Mouse (Mus musculus): ENCODE data around the gene Rin3. TPM values are rescaled to one million over a fixed set of nuclear protein-coding genes. Genes with fewer than 3 reads are reported as not detected.

Gene Rin3
- polyA plus RNA-seq, 1 experiment from 2014 or later: 17.7 TPM

DNA sequence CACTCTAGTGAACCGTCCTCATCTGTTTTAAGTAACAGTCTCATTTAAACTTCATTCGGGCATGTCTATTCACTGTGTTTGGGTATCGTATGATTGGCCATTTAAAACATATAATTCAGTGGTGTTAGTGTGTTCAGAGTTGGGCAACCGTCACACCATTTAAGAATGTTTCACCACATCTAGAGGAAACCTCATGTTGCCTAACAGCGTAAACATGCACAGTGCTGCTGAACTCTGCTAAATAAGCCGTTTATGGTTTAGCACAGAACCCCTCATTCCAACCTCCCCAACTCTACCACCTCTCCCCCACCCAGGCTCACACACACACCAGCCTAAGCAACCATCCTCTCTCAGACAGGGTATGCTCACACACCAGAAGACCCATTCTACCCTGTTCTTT is 65.6 kb downstream of the Rin3 start:
- 0 out of 2 replicates have a peak overlapping the region, but pooled peaks have one; percentile 2 for H3K27ac ChIP-seq (ENCODE audit: low read length)
- no peak overlapping the region for H3K9ac ChIP-seq (replicated peaks; ENCODE audit: low read depth)
- no peaks in the 10 kb centered on the region for H3K9me3 ChIP-seq (ENCODE audit: low read length)
- H3K4me2 ChIP-seq (replicated peaks; ENCODE audit: low read depth, low read length): no peak overlapping the region
- peaks cover 4% of the 10 kb centered on the region; the same call in 1 of the 2 replicates for H3K36me3 ChIP-seq (ENCODE audit: insufficient read depth, low read length)
- TF ChIP-seq CTCF (IDR thresholded peaks at IDR 0.05): no peak
- DNase-seq (ENCODE audit: low spot score) (peak; percentile 68), ATAC-seq (peak; percentile 69)
- no peaks in the 10 kb centered on the region for H3K27me3 ChIP-seq (replicated peaks; ENCODE audit: insufficient read depth, low read length)
- H3K4me3 ChIP-seq (ENCODE audit: low read depth, low read length): no peak overlapping the region
- peaks cover 11% of the 10 kb centered on the region; the same call in 1 of the 2 replicates for H3K4me1 ChIP-seq (ENCODE audit: insufficient read depth, low read depth, low read length)
- 67% methylated on average over 6 of the region's 6 CpGs for WGBS

DNA sequence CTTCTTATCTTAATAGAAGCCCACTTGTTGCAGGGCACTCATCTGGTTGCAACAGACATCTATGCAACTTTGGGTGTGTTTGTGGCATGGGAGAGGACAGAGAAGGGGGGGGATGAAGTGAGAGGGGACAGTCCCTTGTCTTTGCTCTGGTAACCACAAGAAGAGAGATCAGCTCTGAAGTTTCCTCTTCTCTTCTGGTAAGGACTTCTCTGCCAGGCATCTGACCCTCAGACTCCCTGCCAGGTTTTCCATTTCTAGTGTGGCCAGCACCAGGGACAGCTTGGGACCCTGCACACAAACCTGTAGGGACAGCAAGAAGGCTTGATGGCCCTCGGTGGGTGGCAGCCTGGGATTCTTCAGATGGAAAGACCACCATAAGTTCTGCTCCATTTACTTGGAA is 68.1 kb downstream of the Rin3 start:
- no peaks in the 10 kb centered on the region for H3K9me3 ChIP-seq (ENCODE audit: low read length)
- H3K4me2 ChIP-seq (replicated peaks; ENCODE audit: low read depth, low read length): no peak overlapping the region
- H3K36me3 ChIP-seq (ENCODE audit: insufficient read depth, low read length): peaks cover 11% of the 10 kb centered on the region
- no peak overlapping the region for H3K27ac ChIP-seq (ENCODE audit: low read length)
- TF ChIP-seq EP300 (IDR thresholded peaks at IDR 0.05) (no peak), CTCF (IDR thresholded peaks at IDR 0.05) (no peak)
- ATAC-seq (no peak), DNase-seq (ENCODE audit: low spot score) (no peak)
- H3K4me1 ChIP-seq (ENCODE audit: insufficient read depth, low read depth, low read length): peaks cover 8% of the 10 kb centered on the region
- WGBS: 74% methylated on average over 1 of the region's 1 CpGs
- no peak overlapping the region for H3K9ac ChIP-seq (replicated peaks; ENCODE audit: low read depth)
- no peaks in the 10 kb centered on the region for H3K27me3 ChIP-seq (replicated peaks; ENCODE audit: insufficient read depth, low read length)
- no peak overlapping the region for H3K4me3 ChIP-seq (ENCODE audit: low read depth, low read length)

DNA sequence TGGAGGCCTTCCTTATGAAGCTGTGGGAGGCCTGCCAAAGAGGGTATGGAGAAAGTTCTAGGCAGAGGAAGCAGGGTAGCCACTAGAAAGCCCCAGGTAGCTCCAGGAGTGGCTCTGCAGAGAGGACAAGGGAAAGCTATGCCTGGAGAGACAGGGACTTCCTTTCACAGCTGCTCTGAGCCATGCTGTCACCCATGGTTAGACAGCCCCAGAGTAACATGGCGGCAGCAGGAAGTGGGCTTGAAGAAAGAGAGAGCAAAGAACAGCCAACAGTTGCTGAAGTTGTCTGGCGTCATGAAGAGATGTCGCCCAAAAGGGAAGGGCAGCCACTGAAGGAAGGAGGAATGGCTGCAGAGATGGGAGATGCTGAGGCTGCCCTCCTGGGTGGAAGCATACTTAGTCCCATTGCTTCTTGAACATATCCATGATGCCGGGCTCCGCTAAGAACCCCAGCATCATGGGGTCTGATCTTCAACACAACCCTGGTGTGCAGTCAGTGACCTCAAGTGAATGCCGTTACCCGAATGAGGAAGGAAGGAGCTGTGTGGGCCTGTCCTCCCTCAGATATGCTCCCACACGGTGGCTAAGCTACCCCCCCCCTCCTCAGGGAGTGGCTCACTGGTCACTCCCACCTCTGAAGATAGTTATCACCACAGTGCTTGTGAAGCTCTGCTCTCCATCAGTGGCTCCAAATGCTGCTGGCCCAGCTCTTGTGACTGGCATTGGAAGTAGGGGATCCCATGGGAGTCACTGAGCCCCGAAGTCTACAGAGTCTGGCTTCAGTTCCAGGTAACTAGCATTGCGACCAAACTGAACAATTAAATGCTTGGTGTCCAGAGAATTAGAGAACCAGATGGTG is 71.5 kb downstream of the Rin3 start:
- Histone ChIP-seq H3K27me3 (replicated peaks; ENCODE audit: insufficient read depth, low read length) (no peaks in the 10 kb centered on the region), H3K36me3 (ENCODE audit: insufficient read depth, low read length) (peaks cover 17% of the 10 kb centered on the region), H3K4me1 (ENCODE audit: insufficient read depth, low read depth, low read length) (no peaks in the 10 kb centered on the region; the same call in 1 of the 2 replicates), H3K4me2 (replicated peaks; ENCODE audit: low read depth, low read length) (no peak overlapping the region), H3K9me3 (ENCODE audit: low read length) (no peaks in the 10 kb centered on the region), H3K4me3 (ENCODE audit: low read depth, low read length) (no peak overlapping the region), H3K9ac (replicated peaks; ENCODE audit: low read depth) (no peak overlapping the region), H3K27ac (ENCODE audit: low read length) (no peak overlapping the region)
- no peak for TF ChIP-seq CTCF (IDR thresholded peaks at IDR 0.05)
- TF ChIP-seq EP300 (IDR thresholded peaks at IDR 0.05): no peak
- ATAC-seq: no peak
- DNase-seq (ENCODE audit: low spot score): no peak
- WGBS: 81% methylated on average over 10 of the region's 10 CpGs

DNA sequence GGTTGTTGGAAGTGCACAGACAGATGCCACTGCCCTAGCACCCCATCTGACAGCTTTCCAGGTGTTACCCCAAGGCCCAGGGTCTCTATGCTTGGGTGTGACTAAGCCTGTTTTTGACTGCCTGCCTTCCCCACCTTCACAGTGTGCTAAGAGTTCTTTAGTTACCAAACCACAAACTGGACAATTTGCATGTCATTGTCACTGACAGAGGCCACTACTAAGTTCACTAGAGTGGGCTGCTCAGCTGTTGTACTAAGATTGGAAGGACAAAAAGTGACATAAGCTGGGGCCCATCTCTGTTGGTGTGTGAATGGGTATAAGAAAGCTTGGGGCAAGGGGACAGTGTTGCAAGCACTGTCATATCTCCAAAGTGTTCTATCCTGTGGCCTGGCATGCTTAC is 72.9 kb downstream of the Rin3 start:
- no peaks in the 10 kb centered on the region for H3K27me3 ChIP-seq (replicated peaks; ENCODE audit: insufficient read depth, low read length)
- H3K9ac ChIP-seq (replicated peaks; ENCODE audit: low read depth): no peak overlapping the region
- ATAC-seq (no peak), DNase-seq (ENCODE audit: low spot score) (no peak)
- H3K4me3 ChIP-seq (ENCODE audit: low read depth, low read length): no peak overlapping the region
- no peaks in the 10 kb centered on the region for H3K9me3 ChIP-seq (ENCODE audit: low read length)
- H3K27ac ChIP-seq (ENCODE audit: low read length): no peak overlapping the region
- H3K4me2 ChIP-seq (replicated peaks; ENCODE audit: low read depth, low read length): no peak overlapping the region
- H3K4me1 ChIP-seq (ENCODE audit: insufficient read depth, low read depth, low read length): no peaks in the 10 kb centered on the region; the same call in 1 of the 2 replicates
- TF ChIP-seq CTCF (IDR thresholded peaks at IDR 0.05) (no peak), EP300 (IDR thresholded peaks at IDR 0.05) (no peak)
- peaks cover 22% of the 10 kb centered on the region for H3K36me3 ChIP-seq (ENCODE audit: insufficient read depth, low read length)

DNA sequence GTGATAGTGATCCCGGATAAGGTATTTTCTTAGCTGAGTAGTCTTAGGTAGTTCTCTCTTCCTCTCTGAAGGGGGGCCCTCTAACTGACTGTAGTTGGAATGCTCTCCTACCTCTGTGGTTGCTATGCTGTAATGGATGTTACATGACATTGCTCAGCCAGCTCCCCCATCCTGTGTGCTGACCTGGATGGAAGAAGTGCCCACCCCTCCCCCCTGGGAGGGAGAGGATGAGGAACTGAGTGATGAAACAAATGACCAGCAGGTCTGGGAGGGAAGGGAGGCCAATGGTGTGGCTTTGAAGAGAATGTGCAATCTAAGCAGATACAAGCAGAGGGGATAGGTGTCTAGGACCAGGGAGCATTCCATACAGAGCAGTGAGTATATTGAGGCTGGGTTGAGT is 73.9 kb downstream of the Rin3 start:
- WGBS: 82% methylated on average over 1 of the region's 1 CpGs
- Histone ChIP-seq H3K27me3 (replicated peaks; ENCODE audit: insufficient read depth, low read length) (no peaks in the 10 kb centered on the region), H3K36me3 (ENCODE audit: insufficient read depth, low read length) (peaks cover 28% of the 10 kb centered on the region)

DNA sequence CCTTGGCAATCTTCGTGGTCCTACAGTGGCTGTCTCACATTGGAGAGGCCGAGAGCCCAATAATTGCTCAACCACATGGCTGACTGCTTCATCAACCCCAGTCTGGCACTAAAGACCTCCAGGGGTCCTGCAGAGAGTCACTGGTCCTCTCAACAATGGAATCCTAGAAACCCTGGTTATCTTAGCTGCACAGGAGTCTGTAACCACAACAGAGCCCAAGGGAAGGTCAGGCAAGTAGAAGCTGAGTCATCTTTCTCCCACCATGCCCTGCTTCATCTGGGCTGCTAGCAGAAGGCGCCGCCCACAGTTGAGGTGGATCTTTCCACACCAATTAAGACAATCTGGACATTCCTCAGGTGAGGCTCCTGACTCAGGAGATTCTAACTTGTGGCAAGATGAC is 76.5 kb downstream of the Rin3 start:
- Histone ChIP-seq H3K27me3 (replicated peaks; ENCODE audit: insufficient read depth, low read length) (no peaks in the 10 kb centered on the region), H3K36me3 (ENCODE audit: insufficient read depth, low read length) (peaks cover 28% of the 10 kb centered on the region; the same call in 1 of the 2 replicates), H3K9ac (replicated peaks; ENCODE audit: low read depth) (no peak overlapping the region), H3K4me2 (replicated peaks; ENCODE audit: low read depth, low read length) (no peak overlapping the region), H3K27ac (ENCODE audit: low read length) (no peak overlapping the region), H3K4me3 (ENCODE audit: low read depth, low read length) (no peak overlapping the region), H3K9me3 (ENCODE audit: low read length) (no peaks in the 10 kb centered on the region), H3K4me1 (ENCODE audit: insufficient read depth, low read depth, low read length) (no peaks in the 10 kb centered on the region; the same call in 1 of the 2 replicates)
- TF ChIP-seq CTCF (IDR thresholded peaks at IDR 0.05): no peak
- no peak for TF ChIP-seq EP300 (IDR thresholded peaks at IDR 0.05)
- WGBS: 95% methylated on average over 4 of the region's 4 CpGs
- DNase-seq (ENCODE audit: low spot score) (no peak), ATAC-seq (no peak)

More for the DNA sequence above, 73.9 kb downstream of the Rin3 start:
- Histone ChIP-seq H3K9ac (replicated peaks; ENCODE audit: low read depth) (no peak overlapping the region), H3K9me3 (ENCODE audit: low read length) (no peaks in the 10 kb centered on the region), H3K4me1 (ENCODE audit: insufficient read depth, low read depth, low read length) (no peaks in the 10 kb centered on the region; the same call in 1 of the 2 replicates), H3K4me2 (replicated peaks; ENCODE audit: low read depth, low read length) (no peak overlapping the region), H3K4me3 (ENCODE audit: low read depth, low read length) (no peak overlapping the region), H3K27ac (ENCODE audit: low read length) (no peak overlapping the region)
- TF ChIP-seq CTCF (IDR thresholded peaks at IDR 0.05) (no peak), EP300 (IDR thresholded peaks at IDR 0.05) (no peak)
- ATAC-seq (no peak), DNase-seq (ENCODE audit: low spot score) (no peak)

Measured in lung, postnatal 0 days (tissue).